Comparison of ENCODE assay signal across 10 mouse cellular contexts in genomic region chr5:134423930-134424329, GRCm38 (mm10). TPM values are rescaled to one million over a fixed set of nuclear protein-coding genes. Genes with fewer than 3 reads are reported as not detected.
A peak's percentile ranks its signal among the peaks of the same experiment; 100 is the strongest.
DNase-seq lines count a peak whose midpoint lies in the region; ATAC-seq and TF ChIP-seq lines count a peak whose summit lies in the region.
"Had no signal": no experiment of that assay in that cellular context is flagged by ENCODE, and none has a peak within 500 bp of the region (broad histone marks: within the 10 kb centered on the region; RNA-seq: fewer than 3 reads in every experiment).

No protein-coding gene starts in this region.

- DNase-seq in liver, adult 2 months (ENCODE audit: extremely low read depth, low read depth, low spot score): peak; percentile 99
- DNase-seq in liver, embryonic 11.5 days (ENCODE audit: low spot score): no peak
- DNase-seq in cerebellum, postnatal 25 days: peak; percentile 90 to 93
- DNase-seq in lung, adult 2 months: peak; percentile 25
- no peak for DNase-seq in midbrain, embryonic 10.5 days (ENCODE audit: low spot score)
- DNase-seq in retina, postnatal 1 day: no peak
- DNase-seq: kidney, postnatal 14 days had no signal

- H3K9ac ChIP-seq in liver, adult 2 months (ENCODE audit: low read depth, low read length): no peak overlapping the region
- no peak overlapping the region for H3K9ac ChIP-seq in liver, embryonic 11.5 days (ENCODE audit: low read depth, low read length)

- ATAC-seq in liver, embryonic 11.5 days (replicated peaks; ENCODE audit: low FRiP score): no peak
- peak; percentile 88 for ATAC-seq in cerebellum, adult (ENCODE audit: insufficient number of reproducible peaks, low FRiP score, low TSS enrichment)
- no peak for ATAC-seq in activated CD4-positive, CD25-positive, alpha-beta regulatory T cell, adult 4 months

- no peaks in the 10 kb centered on the region for H3K27me3 ChIP-seq in liver, adult 2 months (ENCODE audit: control insufficient read depth, insufficient read depth, low read length)
- no peaks in the 10 kb centered on the region for H3K27me3 ChIP-seq in liver, embryonic 11.5 days (replicated peaks; ENCODE audit: control insufficient read depth, insufficient read depth, low read length)
- no peaks in the 10 kb centered on the region for H3K27me3 ChIP-seq in midbrain, embryonic 10.5 days (ENCODE audit: low read depth, poor library complexity, severe bottlenecking)

- no peaks in the 10 kb centered on the region for H3K36me3 ChIP-seq in liver, adult 2 months (ENCODE audit: control insufficient read depth, insufficient read depth, low read length)
- H3K36me3 ChIP-seq in liver, embryonic 11.5 days (ENCODE audit: control insufficient read depth, insufficient read depth, low read length): peaks cover 3% of the 10 kb centered on the region; the same call in 1 of the 2 replicates
- peaks cover 61% of the 10 kb centered on the region for H3K36me3 ChIP-seq in midbrain, embryonic 10.5 days

- TF ChIP-seq CTCF in liver, adult 2 months (IDR thresholded peaks at IDR 0.05; ENCODE audit: low read depth, low read length): peak; percentile 48; the same call in 1 of the 2 replicates
- no peak for TF ChIP-seq CTCF in lung, adult 2 months (IDR thresholded peaks at IDR 0.05; ENCODE audit: insufficient read depth, low read length)

- H3K4me1 ChIP-seq in liver, adult 2 months (ENCODE audit: control insufficient read depth, insufficient read depth, low read length): peaks cover 26% of the 10 kb centered on the region
- H3K4me1 ChIP-seq in liver, embryonic 11.5 days (replicated peaks; ENCODE audit: control insufficient read depth, insufficient read depth, low read length): peaks cover 9% of the 10 kb centered on the region; the same call in 1 of the 2 replicates
- no peaks in the 10 kb centered on the region; the same call in 1 of the 2 replicates for H3K4me1 ChIP-seq in lung, adult 2 months (ENCODE audit: control insufficient read depth, insufficient read depth, low read length)
- peaks cover 6% of the 10 kb centered on the region; the same call in 1 of the 2 replicates for H3K4me1 ChIP-seq in midbrain, embryonic 10.5 days

- no peaks in the 10 kb centered on the region for H3K9me3 ChIP-seq in liver, embryonic 11.5 days (ENCODE audit: control insufficient read depth, low read length)
- H3K9me3 ChIP-seq in midbrain, embryonic 10.5 days (replicated peaks): no peaks in the 10 kb centered on the region

- peaks cover 29% of the 10 kb centered on the region; the same call in 1 of the 2 replicates for H3K79me2 ChIP-seq in liver, adult 2 months (ENCODE audit: control insufficient read depth, insufficient read depth, low read length)

- no peak for TF ChIP-seq POLR2A in liver, adult 2 months (IDR thresholded peaks at IDR 0.05; ENCODE audit: extremely low read depth, insufficient read depth, low read length)
- no peak for TF ChIP-seq POLR2A in lung, adult 2 months (IDR thresholded peaks at IDR 0.05; ENCODE audit: borderline replicate concordance, extremely low read depth, low read depth, low read length)

- H3K4me2 ChIP-seq in liver, embryonic 11.5 days: no peak overlapping the region

- H3K27ac ChIP-seq in liver, adult 2 months (replicated peaks; ENCODE audit: insufficient read depth, low read depth, low read length): peak overlapping the region; percentile 62
- H3K27ac ChIP-seq in liver, embryonic 11.5 days (ENCODE audit: low read depth, low read length): no peak overlapping the region
- H3K27ac ChIP-seq in midbrain, embryonic 10.5 days (replicated peaks): no peak overlapping the region

- H3K4me3 ChIP-seq in liver, adult 2 months (ENCODE audit: insufficient read depth, low read depth, low read length): no peak overlapping the region
- H3K4me3 ChIP-seq in liver, embryonic 11.5 days (ENCODE audit: low read depth, low read length): no peak overlapping the region
- no peak overlapping the region for H3K4me3 ChIP-seq in lung, adult 2 months (replicated peaks; ENCODE audit: extremely low read depth, low read depth, low read length)
- H3K4me3 ChIP-seq in midbrain, embryonic 10.5 days: no peak overlapping the region

- WGBS in liver, adult 2 months: 15% methylated on average over 5 of the region's 5 CpGs
- WGBS in liver, embryonic 11.5 days: 83% methylated on average over 5 of the region's 5 CpGs
- 38% methylated on average over 5 of the region's 5 CpGs for WGBS in lung, adult 2 months
- WGBS in midbrain, embryonic 10.5 days: 91% methylated on average over 5 of the region's 5 CpGs

RNA-seq across cellular contexts. Expression of gene Gtf2ird1, which starts 32.6 kb away (rescaled TPM):
- total RNA-seq in liver, adult 2 months (2014; rRNA removed): 6.5 and 14.8 TPM in 2 replicates
- 14.9 and 15.3 TPM in 2 replicates for polyA plus RNA-seq in liver, adult 2 months (2012; rRNA removed)
- 46.7 and 51.8 TPM in 2 replicates for polyA plus RNA-seq in liver, embryonic 11.5 days (2014; fragmentation: Nextera tagmentation; extraction: Ambion mirVana)
- polyA plus RNA-seq in lung, adult 2 months (2012; rRNA removed): 16.8 and 23.4 TPM in 2 replicates
- polyA plus RNA-seq in midbrain, embryonic 10.5 days (2016; fragmentation: Nextera tagmentation; extraction: Ambion mirVana): 96.4 and 109 TPM in 2 replicates
- polyA plus RNA-seq in activated CD4-positive, CD25-positive, alpha-beta regulatory T cell, adult 4 months (2017; shearing (Covaris generic)): 1 to 10 TPM; 7.5 to 7.9 TPM
- total RNA-seq: neutrophil, adult 5-6 weeks had no signal

Comparison
In these comparisons a context has a peak if more than half of its experiments do, and no peak if none do; other contexts are left out.
1. DNase-seq: peak in liver, adult 2 months (single experiment), cerebellum, postnatal 25 days (2 of 2) and lung, adult 2 months (single experiment); none in liver, embryonic 11.5 days (single experiment), midbrain, embryonic 10.5 days (single experiment) and retina, postnatal 1 day (single experiment).